Mouse (Mus musculus): ENCODE results near the gene Nr4a3.

- no peak for TF ChIP-seq CTCF (IDR thresholded peaks at IDR 0.05; ENCODE audit: low read depth)
- TF ChIP-seq EP300 (optimal IDR thresholded peaks at IDR 0.05): no peak
Measured at GRCm38 (mm10) chr4:48105387-48105786, 60.4 kb downstream of the Nr4a3 start.
